8 mouse cellular contexts compared by ENCODE assay signal in the genomic region with DNA sequence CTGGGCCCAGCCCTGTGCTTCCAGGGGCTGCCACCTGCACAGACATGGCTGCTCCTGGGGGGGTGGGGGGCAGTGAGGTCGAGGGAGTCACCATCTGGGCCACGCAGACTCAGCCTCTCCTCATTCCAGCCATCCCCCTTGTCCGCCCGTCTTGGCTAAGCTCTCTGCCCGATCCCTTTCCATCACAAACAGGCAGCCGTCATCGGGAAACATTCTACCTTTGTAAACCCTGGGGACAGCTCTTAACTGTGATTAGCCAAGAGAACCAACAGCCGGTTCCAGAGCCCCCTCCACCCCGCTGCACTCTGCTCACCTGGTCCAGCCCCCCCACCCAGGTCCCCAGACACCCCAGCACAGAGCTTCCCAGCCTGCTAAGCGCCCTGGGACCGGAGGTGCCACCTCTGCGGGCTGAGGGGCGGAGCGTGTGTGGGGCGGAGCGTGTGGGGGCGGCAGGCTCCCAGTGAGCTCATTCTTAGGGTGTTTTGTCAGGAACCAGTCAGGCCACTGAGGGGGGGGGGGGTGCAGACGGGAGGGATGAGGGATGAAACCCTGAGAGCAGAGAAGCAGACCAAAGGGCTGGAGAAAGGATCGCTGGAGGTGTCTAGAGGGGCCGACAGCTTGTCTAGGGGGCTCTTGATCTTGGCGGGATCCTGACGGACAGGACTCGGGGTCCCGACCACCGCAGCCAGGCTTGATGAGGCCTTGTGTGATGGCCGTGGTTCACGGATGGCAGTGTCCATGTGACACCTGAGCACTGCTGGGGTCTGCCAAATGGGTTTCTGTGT. TPM values are rescaled to one million over a fixed set of nuclear protein-coding genes. Genes with fewer than 3 reads are reported as not detected.
A peak's percentile ranks its signal among the peaks of the same experiment; 100 is the strongest.
DNase-seq lines count a peak whose midpoint lies in the region; ATAC-seq lines count a peak whose summit lies in the region.

No protein-coding gene starts in this region.

- 3% methylated on average over 27 of the region's 27 CpGs for WGBS in heart, embryonic 12.5 days
- WGBS in kidney, embryonic 16.5 days = 1% methylated on average over 25 of the region's 27 CpGs
- WGBS in stomach, embryonic 15.5 days = 3% methylated on average over 27 of the region's 27 CpGs

- no peak overlapping the region for H3K27ac ChIP-seq in heart, embryonic 12.5 days (ENCODE audit: poor library complexity, severe bottlenecking)
- H3K27ac ChIP-seq in kidney, embryonic 16.5 days (ENCODE audit: low read length) = no peak overlapping the region
- peak overlapping the region; percentile 7; the same call in 1 of the 2 replicates for H3K27ac ChIP-seq in stomach, embryonic 15.5 days

- H3K27me3 ChIP-seq in heart, embryonic 12.5 days (replicated peaks) = peaks cover 57% of the 10 kb centered on the region
- peaks cover 24% of the 10 kb centered on the region for H3K27me3 ChIP-seq in kidney, embryonic 16.5 days (ENCODE audit: insufficient read depth, low read length)
- H3K27me3 ChIP-seq in stomach, embryonic 15.5 days (replicated peaks) = peaks cover 26% of the 10 kb centered on the region

- H3K4me2 ChIP-seq in heart, embryonic 12.5 days = peak overlapping the region; percentile 82
- peak overlapping the region; percentile 75 for H3K4me2 ChIP-seq in kidney, embryonic 16.5 days (replicated peaks; ENCODE audit: low read depth, low read length)
- peak overlapping the region; percentile 56 for H3K4me2 ChIP-seq in stomach, embryonic 15.5 days

- peaks cover 20% of the 10 kb centered on the region for H3K4me1 ChIP-seq in heart, embryonic 12.5 days (replicated peaks)
- H3K4me1 ChIP-seq in kidney, embryonic 16.5 days (ENCODE audit: insufficient read depth, low read length) = peaks cover 16% of the 10 kb centered on the region
- peaks cover 12% of the 10 kb centered on the region for H3K4me1 ChIP-seq in stomach, embryonic 15.5 days

- peak; percentile 57 for ATAC-seq in activated CD4-positive, CD25-positive, alpha-beta regulatory T cell, adult 4 months
- 0 out of 2 replicates have a peak, but pooled peaks have one; percentile 19 for ATAC-seq in heart, embryonic 12.5 days (ENCODE audit: insufficient number of reproducible peaks, low FRiP score)
- peak; percentile 40; the same call in 1 of the 2 replicates for ATAC-seq in kidney, embryonic 16.5 days (ENCODE audit: low FRiP score, low TSS enrichment)
- peak; percentile 44 for ATAC-seq in stomach, embryonic 15.5 days (ENCODE audit: insufficient read depth, low FRiP score, low read depth)

- H3K4me3 ChIP-seq in heart, embryonic 12.5 days = peak overlapping the region; percentile 44
- peak overlapping the region; percentile 47 for H3K4me3 ChIP-seq in kidney, embryonic 16.5 days (ENCODE audit: low read length)
- H3K4me3 ChIP-seq in stomach, embryonic 15.5 days (replicated peaks) = peak overlapping the region; percentile 30

- H3K36me3 ChIP-seq in heart, embryonic 12.5 days = peaks cover 14% of the 10 kb centered on the region
- H3K36me3 ChIP-seq in kidney, embryonic 16.5 days (ENCODE audit: insufficient read depth, low read length) = peaks cover 13% of the 10 kb centered on the region; the same call in 1 of the 2 replicates
- H3K36me3 ChIP-seq in stomach, embryonic 15.5 days = peaks cover 8% of the 10 kb centered on the region; the same call in 1 of the 2 replicates

- peaks cover 8% of the 10 kb centered on the region; the same call in 1 of the 2 replicates for H3K9me3 ChIP-seq in heart, embryonic 12.5 days (replicated peaks)
- H3K9me3 ChIP-seq in kidney, embryonic 16.5 days (ENCODE audit: low read length) = peaks cover 7% of the 10 kb centered on the region
- no peaks in the 10 kb centered on the region for H3K9me3 ChIP-seq in stomach, embryonic 15.5 days

- peak overlapping the region; percentile 66 for H3K9ac ChIP-seq in heart, embryonic 12.5 days
- peak overlapping the region; percentile 55 for H3K9ac ChIP-seq in kidney, embryonic 16.5 days (replicated peaks; ENCODE audit: low read length)
- 0 out of 2 replicates have a peak overlapping the region, but pooled peaks have one; percentile 19 for H3K9ac ChIP-seq in stomach, embryonic 15.5 days

- DNase-seq in CD4-positive, CD25-positive, alpha-beta regulatory T cell, adult 2 months (ENCODE audit: low read depth, low spot score) = peak; percentile 86
- peak; percentile 70 for DNase-seq in lung, postnatal 25 days (ENCODE audit: low spot score)
- DNase-seq in layer of hippocampus, postnatal 14 days (ENCODE audit: low spot score in 2 of 2) = no peak
- DNase-seq in frontal cortex, adult 2 months (ENCODE audit: extremely low spot score in 1 of 2, low spot score in 1 of 2) = no peak

RNA-seq across cellular contexts. Expression of a gene that starts 4.2 kb away (rescaled TPM):
- 1 to 10 TPM; 3.1 to 6.0 TPM for polyA plus RNA-seq in activated CD4-positive, CD25-positive, alpha-beta regulatory T cell, adult 4 months (2017; shearing (Covaris generic))
- 4.2 and 4.6 TPM in 2 replicates for polyA plus RNA-seq in heart, embryonic 12.5 days (2016; fragmentation: Nextera tagmentation; extraction: Ambion mirVana)
- polyA plus RNA-seq in kidney, embryonic 16.5 days (2015; fragmentation: Nextera tagmentation; extraction: Ambion mirVana) = 7.0 and 8.5 TPM in 2 replicates
- polyA plus RNA-seq in stomach, embryonic 15.5 days (2015; fragmentation: Nextera tagmentation; extraction: Ambion mirVana) = 9.7 and 10.4 TPM in 2 replicates
- total RNA-seq in layer of hippocampus, postnatal 14 days (2021) = 1 to 10 TPM; 3.5 to 4.1 TPM
- 2.6 TPM in 2 replicates for polyA plus RNA-seq in frontal cortex, adult 2 months (2012; rRNA removed)

RNA-seq across cellular contexts. Expression of a gene that starts 4.9 kb away (rescaled TPM):
- under 1 TPM in 1 of 2 experiments, not detected in 1; 0.34 TPM for polyA plus RNA-seq in activated CD4-positive, CD25-positive, alpha-beta regulatory T cell, adult 4 months (2017; shearing (Covaris generic))
- polyA plus RNA-seq in heart, embryonic 12.5 days (2016; fragmentation: Nextera tagmentation; extraction: Ambion mirVana) = 60.6 and 62.3 TPM in 2 replicates
- 18.6 and 28.2 TPM in 2 replicates for polyA plus RNA-seq in kidney, embryonic 16.5 days (2015; fragmentation: Nextera tagmentation; extraction: Ambion mirVana)
- 17.4 and 19.1 TPM in 2 replicates for polyA plus RNA-seq in stomach, embryonic 15.5 days (2015; fragmentation: Nextera tagmentation; extraction: Ambion mirVana)
- total RNA-seq in layer of hippocampus, postnatal 14 days (2021) = not detected
- polyA plus RNA-seq in frontal cortex, adult 2 months (2012; rRNA removed) = 0.90 and 1.4 TPM in 2 replicates

RNA-seq across cellular contexts. Expression of a gene that starts 17.9 kb away (rescaled TPM):
- 10 to 100 TPM in 1 of 2 experiments, 1 to 10 TPM in 1; 4.7 to 10.8 TPM for polyA plus RNA-seq in activated CD4-positive, CD25-positive, alpha-beta regulatory T cell, adult 4 months (2017; shearing (Covaris generic))
- polyA plus RNA-seq in heart, embryonic 12.5 days (2016; fragmentation: Nextera tagmentation; extraction: Ambion mirVana) = 15.9 and 17.5 TPM in 2 replicates
- 16.7 and 19.0 TPM in 2 replicates for polyA plus RNA-seq in kidney, embryonic 16.5 days (2015; fragmentation: Nextera tagmentation; extraction: Ambion mirVana)
- 13.5 and 14.8 TPM in 2 replicates for polyA plus RNA-seq in stomach, embryonic 15.5 days (2015; fragmentation: Nextera tagmentation; extraction: Ambion mirVana)
- 10 to 100 TPM; 28.2 to 34.7 TPM for total RNA-seq in layer of hippocampus, postnatal 14 days (2021)
- polyA plus RNA-seq in frontal cortex, adult 2 months (2012; rRNA removed) = 41.5 and 47.0 TPM in 2 replicates

RNA-seq across cellular contexts. Expression of a gene that starts 40.1 kb away (rescaled TPM):
- under 1 TPM in 1 of 2 experiments, not detected in 1; 0.17 TPM for polyA plus RNA-seq in activated CD4-positive, CD25-positive, alpha-beta regulatory T cell, adult 4 months (2017; shearing (Covaris generic))
- 17.5 and 19.4 TPM in 2 replicates for polyA plus RNA-seq in heart, embryonic 12.5 days (2016; fragmentation: Nextera tagmentation; extraction: Ambion mirVana)
- 3.3 and 4.0 TPM in 2 replicates for polyA plus RNA-seq in kidney, embryonic 16.5 days (2015; fragmentation: Nextera tagmentation; extraction: Ambion mirVana)
- 7.8 and 8.9 TPM in 2 replicates for polyA plus RNA-seq in stomach, embryonic 15.5 days (2015; fragmentation: Nextera tagmentation; extraction: Ambion mirVana)
- 1 to 10 TPM; 4.5 to 6.7 TPM for total RNA-seq in layer of hippocampus, postnatal 14 days (2021)
- polyA plus RNA-seq in frontal cortex, adult 2 months (2012; rRNA removed) = 5.3 and 5.5 TPM in 2 replicates

RNA-seq across cellular contexts. Expression of a gene that starts 40.4 kb away (rescaled TPM):
- 10 to 100 TPM; 19.4 to 20.2 TPM for polyA plus RNA-seq in activated CD4-positive, CD25-positive, alpha-beta regulatory T cell, adult 4 months (2017; shearing (Covaris generic))
- 17.6 and 18.4 TPM in 2 replicates for polyA plus RNA-seq in heart, embryonic 12.5 days (2016; fragmentation: Nextera tagmentation; extraction: Ambion mirVana)
- polyA plus RNA-seq in kidney, embryonic 16.5 days (2015; fragmentation: Nextera tagmentation; extraction: Ambion mirVana) = 25.0 and 27.7 TPM in 2 replicates
- polyA plus RNA-seq in stomach, embryonic 15.5 days (2015; fragmentation: Nextera tagmentation; extraction: Ambion mirVana) = 24.9 and 26.1 TPM in 2 replicates
- 10 to 100 TPM; 19.6 to 19.8 TPM for total RNA-seq in layer of hippocampus, postnatal 14 days (2021)
- 12.7 and 15.2 TPM in 2 replicates for polyA plus RNA-seq in frontal cortex, adult 2 months (2012; rRNA removed)

Comparison
In these comparisons a context has a peak if more than half of its experiments do, and no peak if none do; other contexts are left out.
1. DNase-seq: peak in CD4-positive, CD25-positive, alpha-beta regulatory T cell, adult 2 months (single experiment) and lung, postnatal 25 days (single experiment); none in layer of hippocampus, postnatal 14 days (0 of 2) and frontal cortex, adult 2 months (0 of 2).
2. Peak in every context shown above with its lines, with median percentiles within 50 percentile points of each other: ATAC-seq, H3K4me2 ChIP-seq, H3K4me3 ChIP-seq and H3K9ac ChIP-seq.